9 mouse cellular contexts compared by ENCODE assay signal in the genomic region with DNA sequence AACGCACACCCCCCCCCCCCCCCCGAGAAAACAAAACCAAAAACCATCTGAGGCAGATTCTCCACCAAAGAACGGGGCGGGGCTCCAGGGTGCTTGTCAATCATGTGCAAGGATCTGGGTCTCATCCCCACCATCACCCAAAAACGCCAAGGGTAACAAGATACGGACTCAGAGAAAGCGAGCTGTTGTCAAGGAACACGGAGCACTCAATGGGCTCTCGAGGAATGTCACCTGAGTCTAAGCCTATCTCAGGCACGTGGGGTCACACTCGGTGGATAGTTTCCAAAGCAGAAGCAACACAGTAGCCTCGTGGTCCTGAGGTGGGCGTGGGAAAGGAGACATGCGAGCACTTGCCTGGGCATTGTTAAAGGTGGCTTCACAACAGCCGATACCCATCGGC. TPM values are rescaled to one million over a fixed set of nuclear protein-coding genes. Genes with fewer than 3 reads are reported as not detected.
DNase-seq lines count a peak whose midpoint lies in the region; ATAC-seq and TF ChIP-seq lines count a peak whose summit lies in the region.
"Had no signal": no experiment of that assay in that cellular context is flagged by ENCODE, and none has a peak within 500 bp of the region (broad histone marks: within the 10 kb centered on the region; RNA-seq: fewer than 3 reads in every experiment).

No protein-coding gene starts in this region.

- dilution Hi-C loops in CH12.LX (cut with MboI; ENCODE audit: extremely low pct_ligation_motif_present, extremely low pct_unique_long_range_greater_than_20kb, low sequenced_read_pairs): no loop called here

- TF ChIP-seq RAD21 in CH12.LX (IDR thresholded peaks at IDR 0.05; ENCODE audit: low read depth, low read length): no peak

- peaks cover 8% of the 10 kb centered on the region for H3K79me2 ChIP-seq in CH12.LX (replicated peaks; ENCODE audit: control insufficient read depth, extremely low read depth, insufficient read depth, poor library complexity, severe bottlenecking)

- WGBS in hindbrain, embryonic 10.5 days: 71% methylated on average over 16 of the region's 16 CpGs
- WGBS in hindbrain, embryonic 11.5 days: 82% methylated on average over 16 of the region's 16 CpGs
- 58% methylated on average over 16 of the region's 16 CpGs for WGBS in hindbrain, postnatal 0 days

- TF ChIP-seq POLR2A in CH12.LX (IDR thresholded peaks at IDR 0.05; ENCODE audit: low read depth, low read length): no peak

- in situ Hi-C loops in CH12.LX (cut with MboI; ENCODE audit: low pct_ligation_motif_present, low pct_unique_long_range_greater_than_20kb, low sequenced_read_pairs): no loop called here

- H3K9me3 ChIP-seq in hindbrain, embryonic 10.5 days: no peaks in the 10 kb centered on the region
- H3K9me3 ChIP-seq in hindbrain, embryonic 11.5 days (ENCODE audit: control insufficient read depth, low read length): no peaks in the 10 kb centered on the region
- no peaks in the 10 kb centered on the region for H3K9me3 ChIP-seq in CH12.LX (replicated peaks; ENCODE audit: low read length)
- H3K9me3 ChIP-seq in hindbrain, postnatal 0 days (ENCODE audit: low read length): no peaks in the 10 kb centered on the region

- ATAC-seq in hindbrain, embryonic 11.5 days (ENCODE audit: low FRiP score): no peak
- ATAC-seq in hindbrain, postnatal 0 days: no peak
- ATAC-seq in inflammation-experienced regulatory T-cells, adult 6 months: no peak

- H3K4me2 ChIP-seq in hindbrain, embryonic 11.5 days (replicated peaks; ENCODE audit: low read depth, low read length): no peak overlapping the region
- peak overlapping the region; percentile 90 for H3K4me2 ChIP-seq in CH12.LX (ENCODE audit: insufficient read depth, low read depth, poor library complexity, severe bottlenecking)
- no peak overlapping the region for H3K4me2 ChIP-seq in hindbrain, postnatal 0 days (ENCODE audit: low read depth, low read length)

- no peak overlapping the region for H3K9ac ChIP-seq in hindbrain, embryonic 11.5 days (ENCODE audit: low read depth, low read length)
- H3K9ac ChIP-seq in CH12.LX (ENCODE audit: insufficient read depth, low read depth): peak overlapping the region; percentile 52
- no peak overlapping the region for H3K9ac ChIP-seq in hindbrain, postnatal 0 days (replicated peaks; ENCODE audit: low read length)

- H3K4me3 ChIP-seq in hindbrain, embryonic 10.5 days: no peak overlapping the region
- no peak overlapping the region for H3K4me3 ChIP-seq in hindbrain, embryonic 11.5 days (ENCODE audit: low read depth, low read length)
- peak overlapping the region in 2 of 3 experiments; percentile 34 to 37 for H3K4me3 ChIP-seq in CH12.LX (replicated peaks in 1 of 3; ENCODE audit: low read depth in 2 of 3, low read length in 2 of 3, poor library complexity in 1 of 3)
- H3K4me3 ChIP-seq in hindbrain, postnatal 0 days (ENCODE audit: low read length): no peak overlapping the region

- DNase-seq in hindbrain, embryonic 10.5 days (ENCODE audit: low spot score): no peak
- no peak for DNase-seq in hindbrain, embryonic 11.5 days (ENCODE audit: low spot score)
- DNase-seq in B cell, adult 2 months: peak; percentile 58 to 61
- peak; percentile 61 for DNase-seq in CH12.LX (ENCODE audit: extremely low read depth)
- no peak for DNase-seq in hindbrain, postnatal 0 days (ENCODE audit: low spot score)
- DNase-seq in urinary bladder, postnatal 25 days (ENCODE audit: low spot score): no peak
- DNase-seq: kidney, postnatal 36 days; lung, postnatal 10 days had no signal

- peaks cover 87% of the 10 kb centered on the region for H3K4me1 ChIP-seq in hindbrain, embryonic 10.5 days (replicated peaks)
- peaks cover 40% of the 10 kb centered on the region for H3K4me1 ChIP-seq in hindbrain, embryonic 11.5 days (replicated peaks; ENCODE audit: control insufficient read depth, insufficient read depth, low read length)
- H3K4me1 ChIP-seq in CH12.LX (ENCODE audit: control insufficient read depth in 1 of 2, insufficient read depth in 2 of 2): peaks cover 43 to 83% of the 10 kb centered on the region in 2 experiments
- peaks cover 67% of the 10 kb centered on the region for H3K4me1 ChIP-seq in hindbrain, postnatal 0 days (ENCODE audit: insufficient read depth, low read length)

- TF ChIP-seq EP300 in CH12.LX (IDR thresholded peaks at IDR 0.05; ENCODE audit: low read length): no peak

- H3K27ac ChIP-seq in hindbrain, embryonic 10.5 days: peak overlapping the region; percentile 89
- no peak overlapping the region; the same call in 1 of the 2 replicates for H3K27ac ChIP-seq in hindbrain, embryonic 11.5 days (ENCODE audit: low read depth, low read length)
- H3K27ac ChIP-seq in CH12.LX (ENCODE audit: insufficient read depth, low read depth): peak overlapping the region; percentile 95
- H3K27ac ChIP-seq in hindbrain, postnatal 0 days: peak overlapping the region; percentile 57

- no peaks in the 10 kb centered on the region for H3K27me3 ChIP-seq in hindbrain, embryonic 10.5 days (ENCODE audit: insufficient read depth, poor library complexity, severe bottlenecking)
- no peaks in the 10 kb centered on the region for H3K27me3 ChIP-seq in hindbrain, embryonic 11.5 days (ENCODE audit: control insufficient read depth, insufficient read depth, low read length)
- H3K27me3 ChIP-seq in CH12.LX (replicated peaks): no peaks in the 10 kb centered on the region
- no peaks in the 10 kb centered on the region for H3K27me3 ChIP-seq in hindbrain, postnatal 0 days (ENCODE audit: insufficient read depth, low read length)

- TF ChIP-seq CTCF in CH12.LX (conservative IDR thresholded peaks at IDR 0.05 in 1 of 2, IDR thresholded peaks at IDR 0.05 in 1 of 2; ENCODE audit: low read depth in 2 of 2, low read length in 2 of 2): no peak
- TF ChIP-seq CTCF in hindbrain, postnatal 0 days (IDR thresholded peaks at IDR 0.05; ENCODE audit: low read depth): no peak

- H3K36me3 ChIP-seq in hindbrain, embryonic 10.5 days: peaks cover 22% of the 10 kb centered on the region
- no peaks in the 10 kb centered on the region for H3K36me3 ChIP-seq in hindbrain, embryonic 11.5 days (ENCODE audit: control insufficient read depth, insufficient read depth, low read length)
- peaks cover 12 to 39% of the 10 kb centered on the region in 2 experiments for H3K36me3 ChIP-seq in CH12.LX (replicated peaks in 1 of 2; ENCODE audit: control insufficient read depth in 1 of 2, insufficient read depth in 1 of 2, low read length in 1 of 2)
- H3K36me3 ChIP-seq in hindbrain, postnatal 0 days (ENCODE audit: insufficient read depth, low read length): peaks cover 8% of the 10 kb centered on the region

TF ChIP-seq in CH12.LX, 34 proteins besides CTCF, POLR2A, EP300 and RAD21:
- peak; percentile 87 for TF ChIP-seq MXI1 (IDR thresholded peaks at IDR 0.05; ENCODE audit: low read depth, low read length)
- no peak for TF ChIP-seq TBP (conservative IDR thresholded peaks at IDR 0.05; ENCODE audit: low read depth, low read length)
- peak; percentile 77 for TF ChIP-seq MYC (IDR thresholded peaks at IDR 0.05; ENCODE audit: low read depth, low read length)
- no peak for TF ChIP-seq MEF2A (IDR thresholded peaks at IDR 0.05; ENCODE audit: borderline replicate concordance, low read depth, low read length)
- no peak for TF ChIP-seq MAFK (IDR thresholded peaks at IDR 0.05; ENCODE audit: insufficient replicate concordance, low read length)
- TF ChIP-seq IRF4 (IDR thresholded peaks at IDR 0.05; ENCODE audit: low read depth, low read length): no peak
- peak; percentile 86 for TF ChIP-seq BHLHE40 (IDR thresholded peaks at IDR 0.05; ENCODE audit: low read depth, low read length)
- TF ChIP-seq SIN3A (IDR thresholded peaks at IDR 0.05; ENCODE audit: low read length): no peak; the same call in 1 of the 2 replicates
- TF ChIP-seq UBTF (IDR thresholded peaks at IDR 0.05; ENCODE audit: low read depth, low read length): 0 out of 2 replicates have a peak, but pooled peaks have one; percentile 5
- TF ChIP-seq HCFC1 (IDR thresholded peaks at IDR 0.05; ENCODE audit: low read depth, low read length): no peak
- peak; percentile 87 for TF ChIP-seq MAX (IDR thresholded peaks at IDR 0.05; ENCODE audit: low read length)
- TF ChIP-seq E2F4 (IDR thresholded peaks at IDR 0.05; ENCODE audit: insufficient replicate concordance, low read depth, low read length): no peak
TF ChIP-seq in CH12.LX: peak in this region for 5.

RNA-seq across cellular contexts. Expression of gene Vps37b, which starts 18.3 kb away (rescaled TPM):
- 57.5 and 71.8 TPM in 2 replicates for polyA plus RNA-seq in hindbrain, embryonic 10.5 days (2016; fragmentation: Nextera tagmentation; extraction: Ambion mirVana)
- polyA plus RNA-seq in hindbrain, embryonic 11.5 days (2014; fragmentation: Nextera tagmentation; extraction: Ambion mirVana): 38.3 and 48.8 TPM in 2 replicates
- 8.3 and 8.7 TPM in 2 replicates for total RNA-seq in CH12.LX (2012; rRNA removed)
- 10.2 and 10.6 TPM in 2 replicates for total RNA-seq in CH12.LX (2014; rRNA removed)
- 23.5 and 24.7 TPM in 2 replicates for polyA plus RNA-seq in CH12.LX (2012; ENCODE audit: insufficient read length, low read depth)
- 104 and 110 TPM in 2 replicates for total RNA-seq in hindbrain, postnatal 0 days (2014; rRNA removed)
- 94.0 and 95.1 TPM in 2 replicates for polyA plus RNA-seq in hindbrain, postnatal 0 days (2015; fragmentation: Nextera tagmentation; extraction: Ambion mirVana)
- polyA plus RNA-seq in inflammation-experienced regulatory T-cells, adult 6 months (2017; shearing (Covaris generic)): 10 to 100 TPM; 18.4 to 21.9 (median 18.7) TPM

RNA-seq across cellular contexts. Expression of gene Hip1r, which starts 40.3 kb away (rescaled TPM):
- polyA plus RNA-seq in hindbrain, embryonic 10.5 days (2016; fragmentation: Nextera tagmentation; extraction: Ambion mirVana): 12.2 and 12.5 TPM in 2 replicates
- 6.0 and 9.7 TPM in 2 replicates for polyA plus RNA-seq in hindbrain, embryonic 11.5 days (2014; fragmentation: Nextera tagmentation; extraction: Ambion mirVana)
- total RNA-seq in CH12.LX (2012; rRNA removed): 48.4 and 49.8 TPM in 2 replicates
- 26.1 and 28.3 TPM in 2 replicates for total RNA-seq in CH12.LX (2014; rRNA removed)
- polyA plus RNA-seq in CH12.LX (2012; ENCODE audit: insufficient read length, low read depth): 42.1 and 44.7 TPM in 2 replicates
- 46.9 and 65.5 TPM in 2 replicates for total RNA-seq in hindbrain, postnatal 0 days (2014; rRNA removed)
- 32.6 and 33.9 TPM in 2 replicates for polyA plus RNA-seq in hindbrain, postnatal 0 days (2015; fragmentation: Nextera tagmentation; extraction: Ambion mirVana)
- polyA plus RNA-seq in inflammation-experienced regulatory T-cells, adult 6 months (2017; shearing (Covaris generic)): 10 to 100 TPM in 2 of 3 experiments, 1 to 10 TPM in 1; 5.9 to 20.1 (median 14.8) TPM

Comparison
In these comparisons a context has a peak if more than half of its experiments do, and no peak if none do; other contexts are left out.
1. DNase-seq: peak in B cell, adult 2 months (2 of 2) and CH12.LX (single experiment); none in hindbrain, embryonic 10.5 days (single experiment), hindbrain, embryonic 11.5 days (single experiment), hindbrain, postnatal 0 days (single experiment) and urinary bladder, postnatal 25 days (single experiment).
2. H3K4me3 ChIP-seq: peak in CH12.LX (2 of 3); none in hindbrain, embryonic 10.5 days (single experiment), hindbrain, embryonic 11.5 days (single experiment) and hindbrain, postnatal 0 days (single experiment).